Mouse (Mus musculus) liver, embryonic 14 days (tissue): ENCODE results near the gene Ccdc81. TPM values are rescaled to one million over a fixed set of nuclear protein-coding genes. Genes with fewer than 3 reads are reported as not detected.

Source experiments
- polyA plus RNA-seq: library from polyadenylated mRNA; depleted of rRNA; stranded (reverse); fragments of >200 nt; gene quantifications from 2 replicates; pipeline ENCODE4 v1.2.3, GENCODE M21; 2012; rRNA removed

The Ccdc81 gene
- polyA plus RNA-seq: not detected in 2 replicates

GRCm38 (mm10) chr7:89903442-89904343 is at the start of gene Ccdc81:
Gene Ccdc81 (minus strand): TSS chr7:89903629.

GRCm38 (mm10) chr7:89940571-89941463 is 37.4 kb upstream of the Ccdc81 start, which contains the start of gene Hikeshi:
Gene Hikeshi (minus strand): TSS chr7:89941204.

Other genes starting within 250 kb of the Ccdc81 start
- 24.9 and 28.2 TPM in 2 replicates for gene Hikeshi, start 37.6 kb upstream of the Ccdc81 start, polyA plus RNA-seq
- gene Eed, start 77.4 kb upstream of the Ccdc81 start, polyA plus RNA-seq: 35.0 and 36.0 TPM in 2 replicates
- 136 and 154 TPM in 2 replicates for gene Picalm, start 226.6 kb upstream of the Ccdc81 start, polyA plus RNA-seq